In genomic region chr10:78334923-78335561, GRCm38 (mm10) we compare ENCODE assay signal across 22 mouse cellular contexts. TPM values are rescaled to one million over a fixed set of nuclear protein-coding genes. Genes with fewer than 3 reads are reported as not detected.
DNase-seq lines count a peak whose midpoint lies in the region; ATAC-seq and TF ChIP-seq lines count a peak whose summit lies in the region.
"Had no signal": no experiment of that assay in that cellular context is flagged by ENCODE, and none has a peak within 500 bp of the region (broad histone marks: within the 10 kb centered on the region; RNA-seq: fewer than 3 reads in every experiment).

No protein-coding gene starts in this region.

- no peak for TF ChIP-seq CTCF in cerebellum, adult 2 months (IDR thresholded peaks at IDR 0.05; ENCODE audit: borderline replicate concordance, insufficient read depth, low read depth, low read length)
- no peak for TF ChIP-seq CTCF in hindbrain, postnatal 0 days (IDR thresholded peaks at IDR 0.05; ENCODE audit: low read depth)

- H3K4me1 ChIP-seq in cerebellum, adult 2 months (ENCODE audit: control insufficient read depth, insufficient read depth, low read length): peaks cover 34% of the 10 kb centered on the region
- no peaks in the 10 kb centered on the region for H3K4me1 ChIP-seq in hindbrain, postnatal 0 days (ENCODE audit: insufficient read depth, low read length)
- peaks cover 4% of the 10 kb centered on the region for H3K4me1 ChIP-seq in hindbrain, embryonic 16.5 days (ENCODE audit: control insufficient read depth, insufficient read depth, low read depth, low read length)
- peaks cover 15% of the 10 kb centered on the region for H3K4me1 ChIP-seq in kidney, embryonic 14.5 days (ENCODE audit: control insufficient read depth, insufficient read depth, low read length)
- H3K4me1 ChIP-seq in midbrain, embryonic 16.5 days (ENCODE audit: control insufficient read depth, insufficient read depth, low read length): no peaks in the 10 kb centered on the region
- H3K4me1 ChIP-seq: forebrain, embryonic 12.5 days; hindbrain, embryonic 10.5 days had no signal

- H3K36me3 ChIP-seq in hindbrain, postnatal 0 days (ENCODE audit: insufficient read depth, low read length): no peaks in the 10 kb centered on the region
- H3K36me3 ChIP-seq in hindbrain, embryonic 16.5 days (ENCODE audit: control insufficient read depth, insufficient read depth, low read length): no peaks in the 10 kb centered on the region
- peaks cover 4% of the 10 kb centered on the region; the same call in 1 of the 2 replicates for H3K36me3 ChIP-seq in kidney, embryonic 14.5 days (ENCODE audit: control insufficient read depth, insufficient read depth, low read length)
- H3K36me3 ChIP-seq in midbrain, embryonic 16.5 days (ENCODE audit: control insufficient read depth, insufficient read depth, low read length): 0 out of 2 replicates have a peak, but pooled peaks cover 3% of the 10 kb centered on the region
- H3K36me3 ChIP-seq: stomach, embryonic 15.5 days had no signal

- H3K9me3 ChIP-seq in hindbrain, postnatal 0 days (ENCODE audit: low read length): no peaks in the 10 kb centered on the region
- no peaks in the 10 kb centered on the region for H3K9me3 ChIP-seq in hindbrain, embryonic 16.5 days (ENCODE audit: control insufficient read depth, low read length)
- no peaks in the 10 kb centered on the region for H3K9me3 ChIP-seq in kidney, embryonic 14.5 days (ENCODE audit: control insufficient read depth, low read length)
- H3K9me3 ChIP-seq in midbrain, embryonic 16.5 days (replicated peaks; ENCODE audit: control insufficient read depth, low read length, poor library complexity, severe bottlenecking): no peaks in the 10 kb centered on the region
- H3K9me3 ChIP-seq: forebrain, embryonic 12.5 days; hindbrain, embryonic 10.5 days; megakaryocyte, embryonic 14.5 days; stomach, embryonic 15.5 days had no signal

- 32% methylated on average over 6 of the region's 6 CpGs for WGBS in cerebellum, adult 2 months
- 61% methylated on average over 6 of the region's 6 CpGs for WGBS in hindbrain, postnatal 0 days
- WGBS in hindbrain, embryonic 16.5 days: 72% methylated on average over 6 of the region's 6 CpGs
- WGBS in kidney, embryonic 14.5 days: 64% methylated on average over 6 of the region's 6 CpGs
- 70% methylated on average over 6 of the region's 6 CpGs for whole genome bisulfite sequencing in midbrain, embryonic 16.5 days

- ATAC-seq in hindbrain, postnatal 0 days: no peak
- ATAC-seq in hindbrain, embryonic 16.5 days: no peak
- 0 out of 2 replicates have a peak, but pooled peaks have one; percentile 48 for ATAC-seq in kidney, embryonic 14.5 days (ENCODE audit: low FRiP score, low TSS enrichment)
- no peak for ATAC-seq in midbrain, embryonic 16.5 days
- ATAC-seq: activated CD4-positive, CD25-positive, alpha-beta regulatory T cell, adult 4 months; inflammation-experienced regulatory T-cells, adult 6 months; liver, postnatal 0 days; Patski had no signal

- H3K4me3 ChIP-seq in cerebellum, adult 2 months (replicated peaks; ENCODE audit: insufficient read depth, low read depth, low read length): no peak overlapping the region
- H3K4me3 ChIP-seq in hindbrain, postnatal 0 days (ENCODE audit: low read length): no peak overlapping the region
- no peak overlapping the region for H3K4me3 ChIP-seq in hindbrain, embryonic 16.5 days (ENCODE audit: low read length)
- H3K4me3 ChIP-seq in kidney, embryonic 14.5 days (ENCODE audit: low read length): no peak overlapping the region
- no peak overlapping the region for H3K4me3 ChIP-seq in midbrain, embryonic 16.5 days (ENCODE audit: low read depth, low read length)
- H3K4me3 ChIP-seq: forebrain, embryonic 12.5 days; hindbrain, embryonic 10.5 days; megakaryocyte, embryonic 14.5 days; stomach, embryonic 15.5 days had no signal

- TF ChIP-seq POLR2A in cerebellum, adult 2 months (IDR thresholded peaks at IDR 0.05; ENCODE audit: borderline replicate concordance, insufficient read depth, low read length): no peak

- peak; percentile 45 to 46 for DNase-seq in cerebellum, adult 2 months
- no peak for DNase-seq in cerebellum, adult 8-10 months
- DNase-seq in hindbrain, postnatal 0 days (ENCODE audit: low spot score): peak; percentile 27
- DNase-seq in Muller cell, postnatal 12 days (ENCODE audit: inconsistent ontology term): peak; percentile 83
- DNase-seq in layer of hippocampus, adult 9-10 months (ENCODE audit: low spot score): no peak
- DNase-seq: B cell, adult 2 months; cerebellum, adult 11-12 months; gastrocnemius, postnatal 25 days; liver; liver, postnatal 0 days; lung, postnatal 14 days; spleen, adult 18-20 months had no signal

- H3K27me3 ChIP-seq in cerebellum, adult 2 months (ENCODE audit: control insufficient read depth, insufficient read depth, low read length): no peaks in the 10 kb centered on the region
- H3K27me3 ChIP-seq in hindbrain, postnatal 0 days (ENCODE audit: insufficient read depth, low read length): no peaks in the 10 kb centered on the region
- H3K27me3 ChIP-seq in hindbrain, embryonic 16.5 days (replicated peaks; ENCODE audit: control insufficient read depth, insufficient read depth, low read length): no peaks in the 10 kb centered on the region
- H3K27me3 ChIP-seq in kidney, embryonic 14.5 days (ENCODE audit: control insufficient read depth, insufficient read depth, low read length): no peaks in the 10 kb centered on the region
- H3K27me3 ChIP-seq in midbrain, embryonic 16.5 days (ENCODE audit: control insufficient read depth, insufficient read depth, low read depth, low read length): no peaks in the 10 kb centered on the region
- H3K27me3 ChIP-seq: forebrain, embryonic 12.5 days; megakaryocyte, embryonic 14.5 days; Patski; stomach, embryonic 15.5 days had no signal

- no peak overlapping the region for H3K9ac ChIP-seq in hindbrain, postnatal 0 days (replicated peaks; ENCODE audit: low read length)
- H3K9ac ChIP-seq in hindbrain, embryonic 16.5 days (ENCODE audit: low read depth, low read length): no peak overlapping the region
- 0 out of 2 replicates have a peak overlapping the region, but pooled peaks have one; percentile 28 for H3K9ac ChIP-seq in kidney, embryonic 14.5 days (ENCODE audit: low read depth, low read length)
- no peak overlapping the region for H3K9ac ChIP-seq in midbrain, embryonic 16.5 days (ENCODE audit: low read depth, low read length)
- H3K9ac ChIP-seq: forebrain, embryonic 12.5 days; liver, postnatal 0 days; stomach, embryonic 15.5 days had no signal

- H3K4me2 ChIP-seq in hindbrain, postnatal 0 days (ENCODE audit: low read depth, low read length): no peak overlapping the region
- H3K4me2 ChIP-seq in hindbrain, embryonic 16.5 days (ENCODE audit: low read length): no peak overlapping the region
- no peak overlapping the region for H3K4me2 ChIP-seq in kidney, embryonic 14.5 days (replicated peaks; ENCODE audit: low read depth, low read length)
- H3K4me2 ChIP-seq in midbrain, embryonic 16.5 days (ENCODE audit: low read length): no peak overlapping the region
- H3K4me2 ChIP-seq: forebrain, embryonic 12.5 days; stomach, embryonic 15.5 days had no signal

- H3K27ac ChIP-seq in cerebellum, adult 2 months (ENCODE audit: insufficient read depth, low read length): peak overlapping the region; percentile 42
- no peak overlapping the region for H3K27ac ChIP-seq in hindbrain, postnatal 0 days
- H3K27ac ChIP-seq in hindbrain, embryonic 16.5 days (ENCODE audit: low read depth, low read length): no peak overlapping the region
- H3K27ac ChIP-seq in kidney, embryonic 14.5 days (ENCODE audit: low read depth, low read length): no peak overlapping the region
- no peak overlapping the region for H3K27ac ChIP-seq in midbrain, embryonic 16.5 days (ENCODE audit: low read length)
- H3K27ac ChIP-seq: forebrain, embryonic 12.5 days; hindbrain, embryonic 10.5 days; stomach, embryonic 15.5 days had no signal

RNA-seq across cellular contexts. Expression of gene Agpat3, which starts 17.2 kb away (rescaled TPM):
- 246 and 256 TPM in 2 replicates for polyA plus RNA-seq in cerebellum, adult 2 months (2012; rRNA removed)
- total RNA-seq in hindbrain, postnatal 0 days (2014; rRNA removed): 123 and 158 TPM in 2 replicates
- polyA plus RNA-seq in hindbrain, postnatal 0 days (2015; fragmentation: Nextera tagmentation; extraction: Ambion mirVana): 115 and 117 TPM in 2 replicates
- 44.0 and 70.1 TPM in 2 replicates for polyA plus RNA-seq in hindbrain, embryonic 16.5 days (2015; fragmentation: Nextera tagmentation; extraction: Ambion mirVana)
- polyA plus RNA-seq in kidney, embryonic 14.5 days (2014; fragmentation: Nextera tagmentation; extraction: Ambion mirVana): 66.4 and 84.7 TPM in 2 replicates
- polyA plus RNA-seq in midbrain, embryonic 16.5 days (2015; fragmentation: Nextera tagmentation; extraction: Ambion mirVana): 61.4 and 66.3 TPM in 2 replicates

Comparison
In these comparisons a context has a peak if more than half of its experiments do, and no peak if none do; other contexts are left out.
1. DNase-seq: peak in cerebellum, adult 2 months (2 of 2), hindbrain, postnatal 0 days (single experiment) and Muller cell, postnatal 12 days (single experiment); none in cerebellum, adult 8-10 months (single experiment) and layer of hippocampus, adult 9-10 months (single experiment).